Mouse (Mus musculus) heart, adult 2 months (tissue): ENCODE results near the gene Socs3.

Experiments used
- CTCF ChIP-seq: fragments of 200-600 bp; IDR thresholded peaks from 2 replicates; pipeline ENCODE4 v1.8.1; 2022; ENCODE audit warnings: antibody characterized with exemption, mild to moderate bottlenecking, moderate library complexity
- EP300 ChIP-seq: fragments of 200-500 bp; IDR thresholded peaks from 2 replicates; pipeline ENCODE4 v1.6.1; 2011; ENCODE audit warnings: low read depth, low read length, control low read depth; ENCODE audit not compliant: insufficient read depth
- POLR2A ChIP-seq: fragments of 200-500 bp; IDR thresholded peaks from 2 replicates; pipeline ENCODE4 v1.6.1; 2011; ENCODE audit warnings: mild to moderate bottlenecking, low read depth, low read length, control low read depth; ENCODE audit not compliant: insufficient read depth

GRCm38 (mm10) chr11:118018328-118018727 lies 48.5 kb upstream of the Socs3 start:
- TF ChIP-seq POLR2A (no peak), CTCF (peak; percentile 67), EP300 (no peak)
